Comparison of ENCODE assay signal across 20 mouse cellular contexts in the genomic region with DNA sequence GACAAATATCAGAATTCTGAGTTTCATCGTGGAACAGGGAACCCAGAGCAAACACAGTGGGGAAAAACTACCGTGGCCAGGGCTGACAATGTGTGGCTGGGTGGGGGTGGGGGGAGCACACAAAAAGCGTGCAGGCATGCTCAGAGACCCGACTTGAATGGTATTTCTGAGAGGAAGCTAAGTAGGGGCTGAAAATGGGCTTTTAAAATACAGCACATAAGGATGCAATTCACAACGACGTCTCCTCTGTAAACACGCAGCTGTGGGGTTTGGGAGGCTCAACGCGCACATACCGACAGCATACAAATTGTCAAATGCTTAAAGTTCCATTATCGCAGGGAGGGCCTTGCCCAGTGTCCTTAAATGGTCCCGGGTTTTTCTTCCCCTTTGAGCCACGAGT.
DNase-seq lines count a peak whose midpoint lies in the region; ATAC-seq and TF ChIP-seq lines count a peak whose summit lies in the region.
"Had no signal": no experiment of that assay in that cellular context is flagged by ENCODE, and none has a peak within 500 bp of the region (broad histone marks: within the 10 kb centered on the region; RNA-seq: fewer than 3 reads in every experiment).

No protein-coding gene starts in this region.

- 40% methylated on average over 13 of the region's 13 CpGs for WGBS in forebrain, embryonic 15.5 days
- 80% methylated on average over 13 of the region's 13 CpGs for WGBS in forebrain, embryonic 11.5 days
- WGBS in forebrain, postnatal 0 days, result 30% methylated on average over 13 of the region's 13 CpGs

- ATAC-seq in forebrain, embryonic 15.5 days (replicated peaks), result peak; percentile 29; the same call in 1 of the 2 replicates
- no peak for ATAC-seq in forebrain, embryonic 11.5 days (replicated peaks; ENCODE audit: low FRiP score)
- ATAC-seq in forebrain, postnatal 0 days, result peak; percentile 64
- ATAC-seq in activated CD4-positive, CD25-positive, alpha-beta regulatory T cell, adult 4 months, result no peak
- ATAC-seq: intestine, embryonic 15.5 days; Patski had no signal

- peaks cover 3% of the 10 kb centered on the region; the same call in 1 of the 2 replicates for H3K27me3 ChIP-seq in forebrain, embryonic 15.5 days
- no peaks in the 10 kb centered on the region for H3K27me3 ChIP-seq in forebrain, embryonic 11.5 days (ENCODE audit: control insufficient read depth, insufficient read depth, low read length)
- H3K27me3 ChIP-seq in forebrain, postnatal 0 days (ENCODE audit: insufficient read depth, low read length), result no peaks in the 10 kb centered on the region
- H3K27me3 ChIP-seq: embryonic facial prominence, embryonic 13.5 days; intestine, embryonic 15.5 days; Patski had no signal

- H3K27ac ChIP-seq in forebrain, embryonic 15.5 days (replicated peaks), result peak overlapping the region; percentile 38
- no peak overlapping the region for H3K27ac ChIP-seq in forebrain, embryonic 11.5 days (ENCODE audit: low read depth, low read length)
- no peak overlapping the region for H3K27ac ChIP-seq in forebrain, postnatal 0 days (ENCODE audit: low read depth, low read length)
- H3K27ac ChIP-seq: embryonic facial prominence, embryonic 13.5 days; gastrocnemius, adult 2 months; hindbrain, embryonic 10.5 days; hindbrain, embryonic 14.5 days; intestine, embryonic 15.5 days had no signal

- no peak overlapping the region for H3K9ac ChIP-seq in forebrain, embryonic 15.5 days (replicated peaks)
- H3K9ac ChIP-seq in forebrain, embryonic 11.5 days (ENCODE audit: low read length), result no peak overlapping the region
- no peak overlapping the region for H3K9ac ChIP-seq in forebrain, postnatal 0 days
- H3K9ac ChIP-seq: embryonic facial prominence, embryonic 13.5 days; heart, embryonic 12.5 days; hindbrain, embryonic 14.5 days; intestine, embryonic 15.5 days had no signal

- H3K4me1 ChIP-seq in forebrain, embryonic 15.5 days, result peaks cover 11% of the 10 kb centered on the region
- H3K4me1 ChIP-seq in forebrain, embryonic 11.5 days (replicated peaks; ENCODE audit: control insufficient read depth, insufficient read depth, low read length), result no peaks in the 10 kb centered on the region
- H3K4me1 ChIP-seq in forebrain, postnatal 0 days (ENCODE audit: insufficient read depth), result no peaks in the 10 kb centered on the region
- H3K4me1 ChIP-seq: hindbrain, embryonic 10.5 days; intestine, embryonic 15.5 days had no signal

- no peak for DNase-seq in forebrain, embryonic 11.5 days (ENCODE audit: low spot score)
- peak; percentile 42 to 49 for DNase-seq in right cerebral cortex, postnatal 10 days (ENCODE audit: low spot score in 2 of 2)
- no peak for DNase-seq in right cerebral cortex, adult 18-20 months
- peak; percentile 71 for DNase-seq in brain, embryonic 14.5 days (ENCODE audit: low read depth)
- DNase-seq in forebrain, postnatal 0 days, result peak; percentile 59
- DNase-seq: adrenal gland, adult 2 months; adrenal gland, postnatal 25 days; cerebellum, adult 11-12 months; cerebellum, adult 9-11 months; cerebellum, postnatal 36 days; gastrocnemius, adult 2 months; gastrocnemius, postnatal 25 days had no signal

- no peak for TF ChIP-seq CTCF in brain, embryonic 14.5 days (IDR thresholded peaks at IDR 0.05; ENCODE audit: borderline replicate concordance, extremely low read depth, insufficient read depth, insufficient read length)
- TF ChIP-seq CTCF in forebrain, postnatal 0 days (IDR thresholded peaks at IDR 0.05; ENCODE audit: low read depth), result no peak

- H3K36me3 ChIP-seq in forebrain, embryonic 15.5 days, result no peaks in the 10 kb centered on the region
- H3K36me3 ChIP-seq in forebrain, embryonic 11.5 days (ENCODE audit: control insufficient read depth, insufficient read depth, low read length), result no peaks in the 10 kb centered on the region
- H3K36me3 ChIP-seq in forebrain, postnatal 0 days (ENCODE audit: insufficient read depth), result no peaks in the 10 kb centered on the region
- H3K36me3 ChIP-seq: embryonic facial prominence, embryonic 13.5 days; heart, embryonic 12.5 days; hindbrain, embryonic 10.5 days; intestine, embryonic 15.5 days had no signal

- no peak for TF ChIP-seq POLR2A in brain, embryonic 14.5 days (IDR thresholded peaks at IDR 0.05; ENCODE audit: borderline replicate concordance, extremely low read depth, insufficient read depth, insufficient read length, poor library complexity, severe bottlenecking)

- no peak overlapping the region for H3K4me3 ChIP-seq in forebrain, embryonic 15.5 days
- no peak overlapping the region for H3K4me3 ChIP-seq in forebrain, embryonic 11.5 days (ENCODE audit: low read depth, low read length)
- H3K4me3 ChIP-seq in forebrain, postnatal 0 days (ENCODE audit: low read depth, low read length), result no peak overlapping the region
- H3K4me3 ChIP-seq: embryonic facial prominence, embryonic 13.5 days; gastrocnemius, adult 2 months; heart, embryonic 12.5 days; hindbrain, embryonic 10.5 days; intestine, embryonic 15.5 days had no signal

- H3K9me3 ChIP-seq in forebrain, embryonic 15.5 days, result no peaks in the 10 kb centered on the region
- no peaks in the 10 kb centered on the region for H3K9me3 ChIP-seq in forebrain, embryonic 11.5 days (ENCODE audit: control insufficient read depth, low read length)
- H3K9me3 ChIP-seq in forebrain, postnatal 0 days (ENCODE audit: low read length), result no peaks in the 10 kb centered on the region
- H3K9me3 ChIP-seq: embryonic facial prominence, embryonic 13.5 days; heart, embryonic 12.5 days; hindbrain, embryonic 10.5 days; intestine, embryonic 15.5 days had no signal

- no peak overlapping the region for H3K4me2 ChIP-seq in forebrain, embryonic 15.5 days (replicated peaks)
- no peak overlapping the region for H3K4me2 ChIP-seq in forebrain, embryonic 11.5 days (ENCODE audit: low read depth, low read length, severe bottlenecking)
- H3K4me2 ChIP-seq in forebrain, postnatal 0 days (ENCODE audit: low read depth), result 0 out of 2 replicates have a peak overlapping the region, but pooled peaks have one; percentile 10
- H3K4me2 ChIP-seq: embryonic facial prominence, embryonic 13.5 days; heart, embryonic 12.5 days; hindbrain, embryonic 14.5 days; intestine, embryonic 15.5 days had no signal

Comparison
In these comparisons a context has a peak if more than half of its experiments do, and no peak if none do; other contexts are left out.
1. ATAC-seq: peak in forebrain, embryonic 15.5 days (single experiment) and forebrain, postnatal 0 days (single experiment); none in forebrain, embryonic 11.5 days (single experiment) and activated CD4-positive, CD25-positive, alpha-beta regulatory T cell, adult 4 months (single experiment).
2. DNase-seq: peak in right cerebral cortex, postnatal 10 days (2 of 2), brain, embryonic 14.5 days (single experiment) and forebrain, postnatal 0 days (single experiment); none in forebrain, embryonic 11.5 days (single experiment) and right cerebral cortex, adult 18-20 months (single experiment).